Mouse (Mus musculus) embryo, embryonic 10.5 days (tissue): Measurements from ENCODE around the gene Cenpe.

ENCODE experiments used
- DNase-seq: peaks from one replicate; pipeline ENCODE4 v3.0.0-alpha.2; 2015; ENCODE audit warnings: low spot score

Gene Cenpe

DNA sequence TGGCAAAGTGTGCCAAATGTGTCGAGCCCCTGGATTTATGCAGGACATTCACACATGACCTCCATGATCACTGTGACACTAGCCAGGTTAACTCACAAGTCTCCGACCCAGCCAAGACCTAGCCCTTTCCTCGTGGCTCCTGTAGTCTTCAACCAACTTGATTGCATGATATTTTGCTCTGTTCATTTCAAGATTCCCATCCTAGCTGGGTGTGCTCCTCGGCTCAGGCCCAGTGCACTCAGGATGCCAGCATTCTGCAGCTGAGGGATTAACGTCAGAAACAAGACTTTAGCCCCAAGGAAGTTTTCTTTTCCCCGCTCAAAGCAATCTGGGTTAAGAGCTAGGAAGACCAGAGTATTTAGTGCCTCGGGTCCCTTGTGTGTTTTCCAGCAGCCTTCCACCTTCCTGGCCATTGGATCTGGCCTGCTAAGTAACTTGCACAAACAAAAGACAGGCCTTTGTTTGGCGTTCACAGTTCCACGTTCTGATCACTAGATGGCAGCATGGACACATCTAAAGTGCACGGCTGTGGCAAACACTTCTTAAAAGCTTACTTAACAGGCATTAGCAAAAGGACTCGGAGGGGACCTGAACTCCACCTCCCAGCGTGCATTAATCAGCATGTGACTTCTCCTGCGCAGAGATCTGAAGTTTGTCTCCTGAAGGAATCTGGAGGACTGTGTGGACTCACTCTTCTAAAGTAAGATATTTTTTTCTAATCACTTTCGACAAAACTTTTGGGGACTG, 68.5 kb downstream of the Cenpe start, which contains the start of gene Bdh2:
Gene Bdh2, plus strand, starts transcription at position 553 of the 747 bp plus-strand sequence.
- DNase-seq = peak; percentile 98

DNA sequence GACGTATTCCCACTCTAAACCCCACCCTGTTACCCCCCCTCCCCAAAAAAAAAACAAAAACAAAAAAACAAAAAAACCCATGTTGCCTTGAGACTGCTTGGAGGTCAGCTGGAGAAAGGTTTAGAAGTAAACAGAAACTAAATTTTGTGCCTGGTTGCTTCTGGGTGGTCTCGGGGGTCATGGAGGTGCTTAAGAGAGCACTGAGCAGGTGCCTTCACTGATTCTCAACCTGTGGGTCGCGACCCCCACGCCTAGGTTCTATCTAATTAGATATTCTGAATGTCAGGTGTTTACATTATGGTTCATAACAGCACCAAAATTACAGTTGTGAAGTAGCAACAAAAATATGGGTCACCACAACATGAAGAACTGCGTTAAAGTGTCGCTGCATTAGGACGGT, 69.4 kb downstream of the Cenpe start:
- no peak for DNase-seq

DNA sequence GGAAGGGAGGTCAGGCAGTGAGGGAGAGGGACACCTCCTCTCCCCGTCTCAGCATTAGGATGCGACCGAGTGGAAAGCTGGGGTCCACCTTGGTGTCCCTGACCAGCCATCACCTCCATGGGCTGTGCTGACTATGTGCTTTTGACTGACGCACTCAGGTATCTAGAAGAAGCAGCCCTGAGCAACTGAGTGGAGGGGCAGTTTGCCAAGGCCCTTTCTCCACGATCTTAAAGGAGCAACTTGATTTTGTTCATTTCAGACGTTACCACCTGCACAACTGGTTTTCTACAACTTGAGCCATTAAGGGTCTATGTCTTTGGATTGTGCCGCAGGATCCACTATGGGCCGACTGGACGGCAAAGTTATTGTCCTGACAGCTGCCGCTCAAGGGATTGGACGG, 72.9 kb downstream of the Cenpe start:
- DNase-seq = no peak

DNA sequence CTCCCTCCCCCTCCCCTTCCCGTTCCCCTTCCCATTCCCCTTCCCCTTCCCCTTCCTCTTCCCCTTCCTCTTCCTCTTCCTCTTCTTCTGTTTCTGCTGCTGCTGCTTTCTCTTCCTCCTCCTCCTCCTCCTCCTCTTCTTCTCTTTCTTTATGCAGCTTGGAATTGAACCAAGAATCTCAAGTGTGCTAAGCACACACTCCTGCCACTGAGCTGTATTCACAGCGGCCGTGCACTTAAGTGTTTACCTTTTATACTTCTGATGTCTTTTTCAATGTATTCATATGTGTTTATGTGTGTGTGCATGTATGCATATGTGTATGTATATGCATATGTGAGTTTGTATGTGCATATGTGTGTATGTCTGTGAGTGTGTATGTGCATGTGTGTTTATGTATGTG, 73.5 kb downstream of the Cenpe start:
- DNase-seq = no peak

DNA sequence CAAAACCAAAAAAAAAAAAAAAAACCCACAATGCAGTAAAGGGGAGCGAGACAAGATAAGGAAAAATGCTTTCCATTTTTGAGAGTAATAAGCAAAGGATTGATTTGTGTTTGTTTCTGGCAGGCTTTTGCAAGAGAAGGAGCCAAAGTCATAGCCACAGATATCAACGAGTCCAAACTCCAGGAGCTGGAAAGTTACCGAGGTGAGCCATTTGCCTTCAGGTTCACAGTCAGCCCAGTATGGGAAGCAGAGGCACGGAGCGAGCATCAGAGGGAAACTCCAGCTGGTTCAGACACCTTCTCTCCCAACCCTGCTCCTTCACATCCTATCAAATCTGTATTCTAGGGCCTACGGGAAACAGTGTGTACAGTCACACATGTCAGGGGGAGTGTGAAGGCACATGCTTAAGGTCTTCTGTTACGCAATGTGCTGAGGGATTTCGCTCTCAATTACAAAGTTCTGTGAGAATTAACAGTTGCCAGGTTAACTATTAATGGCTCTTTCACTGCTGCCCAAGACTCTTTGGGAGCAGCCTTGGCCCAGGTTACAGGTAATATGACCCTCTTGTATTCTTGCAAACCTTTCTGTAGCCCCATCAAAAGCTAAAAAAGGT, 75.9 kb downstream of the Cenpe start:
- no peak for DNase-seq

DNA sequence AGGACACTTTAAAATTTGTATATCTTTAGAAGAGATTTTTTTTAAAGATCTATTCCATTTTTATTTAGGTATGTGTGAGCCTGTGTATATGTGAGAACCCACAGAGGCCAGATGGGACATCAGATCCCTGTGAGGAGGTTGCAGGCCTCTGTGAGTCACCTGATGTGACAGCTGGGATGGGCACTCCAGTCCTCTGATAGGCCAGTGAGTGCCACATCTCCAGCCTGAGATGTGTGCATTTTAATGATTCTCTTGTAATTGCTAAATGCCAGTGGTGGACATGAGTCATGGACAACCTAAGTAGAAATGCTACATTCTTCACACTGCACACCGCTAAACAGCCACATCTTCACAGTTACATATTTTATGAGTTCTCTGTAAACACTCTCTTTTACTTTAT, 76.8 kb downstream of the Cenpe start:
- no peak for DNase-seq

DNA sequence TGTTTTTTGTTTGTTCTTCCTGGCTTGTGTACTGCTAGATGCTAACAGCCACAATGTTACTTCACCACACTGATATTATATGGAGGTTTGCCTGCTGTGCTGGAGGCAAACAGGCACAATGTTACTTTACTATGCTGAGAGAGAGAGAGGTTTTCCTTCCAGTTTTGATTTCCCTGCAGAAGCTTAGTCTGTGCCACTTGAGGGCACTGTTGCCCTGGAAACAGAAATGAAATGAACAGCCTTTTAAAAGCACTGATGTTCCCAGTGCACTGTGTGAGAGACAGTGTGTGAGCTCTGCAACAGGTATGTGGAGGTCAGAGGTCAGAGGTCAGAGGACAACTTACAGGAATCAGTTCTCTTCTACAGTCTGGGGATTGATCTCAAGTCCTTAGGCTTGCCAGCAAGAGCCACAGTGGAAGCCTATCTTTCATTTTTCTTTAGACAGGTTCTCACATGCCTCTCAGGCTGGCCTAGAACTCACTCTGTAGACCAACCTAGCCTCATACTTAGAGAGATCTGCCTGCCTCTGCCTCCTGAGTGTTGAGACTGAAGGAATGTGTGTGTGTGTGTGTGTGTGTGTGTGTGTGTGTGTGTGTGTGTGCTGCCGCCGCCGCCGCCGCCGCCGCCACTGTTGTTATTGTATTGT, 78.0 kb downstream of the Cenpe start:
- peak; percentile 84 for DNase-seq

DNA sequence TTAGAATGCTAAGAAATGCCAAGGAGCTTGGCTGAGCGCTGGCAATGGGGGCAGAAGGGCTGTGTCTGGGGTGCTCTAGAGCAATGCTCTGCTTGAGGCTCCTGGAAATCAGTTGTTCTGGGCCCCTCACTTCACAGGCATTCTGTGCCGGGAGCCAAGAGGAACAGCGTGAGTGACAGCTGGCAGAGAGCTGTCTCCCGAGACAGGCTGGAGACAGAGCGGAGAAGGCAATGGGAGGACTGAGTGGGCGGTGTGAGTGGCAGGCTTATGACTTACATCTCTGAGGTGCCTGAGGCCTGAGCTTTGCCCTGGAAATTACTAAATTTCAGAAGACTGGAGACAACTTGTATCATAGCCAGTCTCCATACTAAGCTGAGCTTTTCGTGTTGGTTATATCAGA, 81.4 kb downstream of the Cenpe start:
- DNase-seq = no peak

DNA sequence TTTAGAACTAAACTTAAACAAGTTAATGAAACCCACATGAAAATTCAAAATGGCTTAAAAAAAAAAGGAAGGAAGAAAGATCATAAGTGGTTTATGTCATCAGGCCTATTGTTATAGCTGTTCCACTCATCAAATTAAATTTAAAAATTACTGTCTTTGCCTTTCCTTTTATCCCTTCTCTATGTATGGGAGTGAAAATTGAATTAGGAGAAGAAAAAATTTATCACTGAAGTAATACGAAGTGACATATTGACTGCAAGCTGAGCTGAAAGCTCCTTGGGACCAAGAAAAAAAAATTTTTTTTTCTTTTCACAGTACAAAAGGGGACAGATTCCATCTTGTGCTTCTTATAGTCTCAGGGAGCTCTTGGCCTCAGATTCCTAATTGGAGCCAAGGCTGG, 83.2 kb downstream of the Cenpe start:
- DNase-seq = no peak

DNA sequence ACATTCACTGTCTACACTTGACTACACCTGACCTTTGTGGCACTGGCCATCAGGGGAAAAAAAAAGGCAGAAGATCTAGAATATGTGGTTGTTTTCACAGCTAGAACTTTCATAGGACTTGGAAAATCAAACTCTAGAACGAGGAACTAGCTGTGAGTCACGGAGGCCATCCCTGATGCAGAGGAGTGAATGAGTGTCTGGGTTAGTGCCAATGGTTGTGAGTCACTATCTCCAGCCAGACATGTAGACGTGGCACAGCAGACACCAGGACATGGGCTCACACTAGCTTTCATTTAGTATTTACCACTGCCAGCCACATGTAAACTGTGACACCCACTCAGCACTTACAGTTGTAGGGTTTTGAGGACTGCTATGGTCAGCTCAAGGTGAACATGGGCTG, 86.2 kb downstream of the Cenpe start:
- no peak for DNase-seq

DNA sequence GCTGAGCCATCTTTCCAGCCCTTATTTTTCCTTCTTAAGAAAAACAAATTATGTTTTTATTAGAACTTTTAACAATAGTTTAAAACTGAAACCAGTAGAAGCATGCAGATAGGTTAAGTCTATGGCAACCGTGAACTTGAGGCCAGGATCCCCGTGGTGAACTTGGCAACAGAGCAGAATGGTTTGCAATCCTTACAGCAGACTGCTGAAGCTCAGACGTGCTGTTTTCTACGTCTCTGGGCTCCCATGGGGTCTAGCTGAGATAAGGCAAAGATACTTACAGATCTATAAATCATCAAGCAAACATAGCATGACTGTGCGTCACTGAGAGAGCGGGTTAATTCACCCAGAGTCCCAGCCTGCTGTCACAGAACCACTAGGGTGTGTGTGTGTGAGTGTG, 87.7 kb downstream of the Cenpe start:
- DNase-seq = no peak

DNA sequence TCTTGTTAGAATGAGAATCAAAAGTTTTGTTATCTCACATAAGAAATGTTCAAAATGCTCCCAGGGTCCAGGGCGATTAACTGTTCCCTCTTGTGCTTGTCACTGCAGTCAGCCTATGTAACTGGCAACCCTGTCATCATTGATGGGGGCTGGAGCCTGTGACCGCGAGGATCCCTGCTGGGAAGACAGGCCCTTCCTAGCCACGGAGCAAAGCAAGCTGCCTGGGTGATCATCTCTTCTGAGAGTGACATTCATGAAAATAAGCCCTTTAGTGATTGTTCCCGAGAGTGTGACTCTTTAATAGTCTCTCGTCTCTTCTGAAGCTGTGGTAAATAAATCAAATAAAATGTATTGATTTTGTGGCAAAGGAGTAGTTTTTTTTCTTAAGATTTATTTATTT, 91.7 kb downstream of the Cenpe start:
- peak; percentile 62 for DNase-seq

DNA sequence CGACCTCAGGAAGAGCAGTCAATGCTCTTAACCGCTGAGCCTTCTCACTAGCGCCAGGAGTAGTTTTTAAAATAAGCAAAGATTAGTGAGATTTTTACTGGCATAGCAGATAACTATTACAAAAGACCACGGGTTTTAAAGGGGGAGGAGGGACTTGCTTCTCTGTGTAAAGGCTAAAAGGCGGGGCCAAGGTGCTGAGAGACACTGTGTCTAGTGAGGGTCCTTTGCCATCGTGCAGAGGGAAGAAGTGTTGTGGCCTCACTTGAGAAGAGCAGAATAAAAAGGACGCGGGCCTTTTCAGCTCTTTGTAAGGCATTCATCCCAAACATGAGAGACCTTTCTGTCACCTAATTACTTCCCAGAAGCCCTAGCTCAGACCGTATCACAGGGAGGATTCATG, 92.2 kb downstream of the Cenpe start:
- DNase-seq = peak; percentile 66

DNA sequence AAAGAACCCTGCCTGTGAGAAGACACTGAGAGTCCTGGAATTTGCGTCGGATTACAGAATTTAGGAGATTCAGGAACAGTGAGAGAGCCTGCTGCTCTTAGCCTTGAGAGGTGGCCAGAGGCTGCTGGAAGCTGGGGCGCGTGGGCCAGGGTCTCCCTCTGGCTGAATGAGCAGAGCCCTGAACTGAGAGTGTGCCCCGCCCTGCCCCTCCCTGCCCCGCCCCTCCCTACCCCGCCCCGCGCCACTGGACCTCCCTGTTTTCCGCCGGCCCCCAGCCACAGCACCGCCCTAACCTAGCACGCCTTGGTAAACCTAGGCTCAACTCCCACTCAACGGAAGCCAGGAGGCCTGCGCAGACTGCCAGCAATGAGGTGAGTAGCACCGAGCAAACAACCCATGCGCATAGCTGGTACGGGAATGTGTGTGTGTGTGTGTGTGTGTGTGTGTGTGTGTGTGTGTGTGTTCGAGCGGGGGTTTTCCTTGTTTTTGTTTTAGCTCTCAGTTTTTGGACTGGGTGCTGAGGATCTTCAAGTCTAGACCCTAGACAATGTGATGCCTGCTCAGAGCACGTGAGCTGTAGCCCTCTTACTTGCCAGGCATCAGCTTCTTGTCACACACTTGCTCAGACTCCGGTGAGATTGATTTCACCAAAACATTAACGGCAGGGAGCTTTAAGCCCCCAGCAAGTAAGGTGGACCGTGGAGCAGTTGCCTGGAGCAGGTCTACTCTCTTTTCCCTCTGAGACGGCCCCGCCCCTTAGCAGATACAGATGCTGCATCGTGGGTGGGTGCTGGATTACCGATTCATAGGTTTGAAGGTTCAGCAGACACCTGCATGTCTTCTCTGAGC, 95.3 kb downstream of the Cenpe start, which contains the start of gene Slc9b2:
Gene Slc9b2, plus strand, starts transcription at position 290 of the 849 bp plus-strand sequence.
- peak; percentile 59 for DNase-seq

DNA sequence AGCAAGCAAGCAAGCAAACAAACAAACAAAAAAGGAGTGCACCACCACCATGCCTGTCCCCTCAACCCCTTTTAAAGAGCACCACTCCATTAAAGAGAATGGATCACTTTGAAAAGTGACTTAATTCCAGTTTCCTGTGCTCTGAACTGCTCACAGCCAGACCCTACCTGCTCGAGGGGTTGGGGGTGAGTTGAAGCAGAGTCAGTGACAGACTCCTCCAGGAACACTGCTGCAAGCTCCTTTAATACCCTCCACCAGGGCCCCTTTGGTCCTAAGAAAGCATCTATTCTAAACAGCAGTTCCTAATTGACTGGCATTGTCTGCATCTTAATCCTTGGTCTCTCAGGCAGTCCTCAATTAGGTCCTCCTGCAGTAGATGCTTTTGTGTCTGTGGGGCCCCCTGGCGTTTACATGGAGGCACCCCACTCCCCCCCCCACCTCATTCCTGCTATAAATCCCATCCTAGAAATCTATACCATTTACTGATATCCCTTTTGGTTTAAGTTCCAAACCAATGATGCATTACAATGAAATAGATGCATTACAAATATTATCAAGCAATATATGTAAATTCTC, 100.7 kb downstream of the Cenpe start:
- no peak for DNase-seq

DNA sequence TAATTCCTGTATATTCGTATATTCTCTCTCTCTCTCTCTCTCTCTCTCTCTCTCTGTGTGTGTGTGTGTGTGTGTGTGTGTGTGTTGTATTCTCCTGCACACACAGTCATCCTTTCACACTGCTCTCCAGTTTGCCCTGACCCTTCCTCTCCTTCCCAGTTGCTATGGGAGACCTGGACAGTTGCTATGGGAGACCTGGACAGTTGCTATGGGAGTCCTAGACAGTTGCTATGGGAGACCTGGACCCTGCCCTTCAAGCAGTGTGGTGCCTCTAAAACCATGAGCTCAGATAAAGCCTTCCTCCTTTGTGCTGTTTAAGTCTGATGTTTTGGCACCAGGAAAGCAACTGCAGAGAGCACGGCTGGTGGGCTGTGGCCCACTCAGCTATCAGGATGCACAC, 101.4 kb downstream of the Cenpe start:
- DNase-seq = peak; percentile 55

DNA sequence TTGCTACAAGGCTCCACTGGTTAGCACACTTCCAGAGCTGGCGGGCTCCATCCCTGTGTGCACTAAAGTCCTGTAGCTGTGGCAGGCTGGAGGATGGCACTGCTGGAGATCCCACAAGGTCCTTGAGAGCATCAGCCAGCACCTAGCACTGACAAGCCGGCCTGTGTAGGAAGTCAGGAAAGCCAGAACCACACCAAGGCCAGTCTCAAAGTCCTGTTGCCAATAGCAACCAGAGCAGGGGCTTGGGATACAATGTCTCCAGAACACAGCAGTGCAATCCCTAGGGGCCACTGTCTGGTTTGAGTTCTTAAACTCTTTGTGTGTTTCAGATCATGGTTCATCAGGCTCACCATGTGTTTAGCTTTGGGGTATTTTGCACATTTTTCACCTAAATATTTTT, 102.5 kb downstream of the Cenpe start:
- DNase-seq = peak; percentile 36

DNA sequence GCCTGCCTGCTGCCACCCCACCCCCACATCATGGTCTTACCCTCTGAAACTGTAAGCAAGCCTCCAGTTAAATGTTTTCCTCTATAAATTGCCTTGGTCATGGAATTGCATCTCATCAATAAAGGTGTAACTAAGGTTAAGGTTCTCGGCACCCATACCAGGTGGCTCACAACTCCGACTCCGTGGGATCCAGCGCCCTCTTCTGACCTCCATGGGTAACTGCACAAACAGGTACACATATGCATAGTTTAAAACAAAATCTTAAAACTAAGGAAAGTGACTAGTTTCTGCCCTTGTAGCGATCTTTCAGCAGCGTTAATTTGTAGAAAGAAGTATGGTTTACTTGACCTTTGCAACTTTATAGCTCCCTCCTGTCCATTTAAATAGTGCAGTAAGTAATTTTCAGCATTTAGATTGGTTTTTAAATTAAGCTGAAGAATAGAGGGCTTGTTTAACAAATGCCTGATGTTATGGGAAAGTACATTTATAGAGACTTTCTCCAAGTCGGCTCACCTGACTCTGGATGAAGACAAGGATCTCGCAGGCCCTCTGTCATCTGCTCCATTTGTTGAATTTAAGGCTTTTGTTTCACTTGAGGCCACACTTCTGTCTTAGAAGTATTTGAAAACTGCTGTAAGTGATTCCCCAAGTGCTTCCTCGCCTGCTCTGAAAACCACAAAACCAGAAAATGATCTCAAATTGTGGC, 103.5 kb downstream of the Cenpe start:
- DNase-seq = no peak

DNA sequence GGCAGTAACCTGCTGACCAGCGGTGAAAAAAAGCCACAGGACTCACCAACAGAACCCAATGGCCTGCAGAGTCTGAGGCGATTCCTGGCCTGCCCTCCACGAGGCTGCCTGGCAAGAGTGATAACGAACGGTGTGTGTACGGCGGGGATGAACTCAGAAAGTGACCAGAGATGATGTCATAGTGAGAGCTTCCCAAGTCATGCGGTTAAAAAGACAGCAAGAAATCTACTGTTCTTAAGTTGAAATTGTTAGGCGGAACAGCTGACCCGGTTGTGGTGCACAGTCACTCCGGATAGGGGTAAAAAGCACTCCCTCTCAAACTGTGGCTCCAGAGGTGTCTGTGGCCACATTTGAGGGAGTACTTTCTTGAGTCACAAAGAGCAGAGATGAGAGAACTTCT, 106.0 kb downstream of the Cenpe start:
- DNase-seq = no peak
